Mouse (Mus musculus): ENCODE results near the gene Lrrc4b.

- TF ChIP-seq CTCF (IDR thresholded peaks at IDR 0.05; ENCODE audit: borderline replicate concordance, extremely low read depth, insufficient read depth, insufficient read length) (no peak), POLR2A (IDR thresholded peaks at IDR 0.05; ENCODE audit: borderline replicate concordance, extremely low read depth, insufficient read depth, insufficient read length, poor library complexity, severe bottlenecking) (peak; percentile 23; the same call in 1 of the 2 replicates)
Observed at GRCm38 (mm10) chr7:44405346-44406014, 23.3 kb upstream of the Lrrc4b start.
